ENCODE assay signal across 8 mouse cellular contexts in the genomic region with DNA sequence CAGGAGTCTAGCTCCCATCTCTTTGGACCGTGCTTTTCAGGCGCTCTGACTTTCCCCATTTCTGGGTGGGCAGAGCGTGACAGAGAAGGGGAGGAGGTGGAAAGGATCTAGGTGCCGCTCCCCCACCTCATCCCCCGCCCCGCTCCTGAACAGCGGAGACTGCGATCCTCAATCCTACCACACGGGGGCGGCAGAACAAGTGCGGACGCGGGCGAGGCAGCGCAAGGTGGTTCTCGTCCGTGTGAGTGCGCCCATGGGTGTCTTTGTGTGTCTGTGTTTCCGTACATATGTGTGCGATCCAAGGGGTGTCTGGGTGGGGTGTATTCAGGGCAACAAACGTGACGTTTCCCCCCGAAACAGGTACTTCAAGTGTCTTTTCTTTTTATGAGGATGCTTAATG. TPM values are rescaled to one million over a fixed set of nuclear protein-coding genes. Genes with fewer than 3 reads are reported as not detected.
DNase-seq lines count a peak whose midpoint lies in the region; ATAC-seq and TF ChIP-seq lines count a peak whose summit lies in the region.

No protein-coding gene starts in this region.

- H3K27ac ChIP-seq in MEL (ENCODE audit: control insufficient read depth, low read depth, low read length) = no peak overlapping the region
- no peak overlapping the region for H3K27ac ChIP-seq in forebrain, embryonic 11.5 days (ENCODE audit: low read depth, low read length)

- H3K9me3 ChIP-seq in MEL (replicated peaks; ENCODE audit: insufficient read depth, low read length) = no peaks in the 10 kb centered on the region
- H3K9me3 ChIP-seq in forebrain, embryonic 11.5 days (ENCODE audit: control insufficient read depth, low read length) = no peaks in the 10 kb centered on the region

- peak; percentile 70 for TF ChIP-seq RAD21 in MEL (IDR thresholded peaks at IDR 0.05; ENCODE audit: low read depth, low read length)

- H3K27me3 ChIP-seq in MEL (ENCODE audit: control insufficient read depth in 1 of 2, insufficient read depth in 2 of 2, low read length in 2 of 2) = peaks cover 0 to 3% of the 10 kb centered on the region in 2 experiments; a peak in 3 of 4 replicates
- peaks cover 42% of the 10 kb centered on the region for H3K27me3 ChIP-seq in forebrain, embryonic 11.5 days (ENCODE audit: control insufficient read depth, insufficient read depth, low read length)

- WGBS in forebrain, embryonic 11.5 days = 0% methylated on average over 23 of the region's 23 CpGs

- peak; percentile 81 to 97 (median 90) for TF ChIP-seq CTCF in MEL (IDR thresholded peaks at IDR 0.05 in 2 of 3, conservative IDR thresholded peaks at IDR 0.05 in 1 of 3; ENCODE audit: control insufficient read depth in 1 of 3, insufficient read depth in 1 of 3, low read depth in 2 of 3, low read length in 3 of 3, poor library complexity in 1 of 3, severe bottlenecking in 1 of 3)

- intact Hi-C loops in heart, postnatal 25 days (cut with DNase I) = no loop called here

- 0 out of 2 replicates have a peak, but pooled peaks have one; percentile 28 for ATAC-seq in forebrain, embryonic 11.5 days (replicated peaks; ENCODE audit: low FRiP score)

- TF ChIP-seq EP300 in MEL (IDR thresholded peaks at IDR 0.05; ENCODE audit: low read depth in 1 of 2, low read length in 2 of 2) = no peak

- H3K4me1 ChIP-seq in MEL (ENCODE audit: control insufficient read depth in 1 of 2, insufficient read depth in 2 of 2, low read length in 2 of 2) = peaks cover 0 to 8% of the 10 kb centered on the region in 2 experiments; a peak in 2 of 4 replicates
- H3K4me1 ChIP-seq in forebrain, embryonic 11.5 days (replicated peaks; ENCODE audit: control insufficient read depth, insufficient read depth, low read length) = 0 out of 2 replicates have a peak, but pooled peaks cover 4% of the 10 kb centered on the region

- H3K9ac ChIP-seq in MEL (ENCODE audit: control insufficient read depth, low read depth, low read length, poor library complexity, severe bottlenecking) = peak overlapping the region; percentile 57
- no peak overlapping the region for H3K9ac ChIP-seq in forebrain, embryonic 11.5 days (ENCODE audit: low read length)

- no peaks in the 10 kb centered on the region for H3K79me2 ChIP-seq in MEL (ENCODE audit: control insufficient read depth, insufficient read depth, low read length, poor library complexity)

- peak overlapping the region; percentile 50 to 54 for H3K4me3 ChIP-seq in MEL (ENCODE audit: control insufficient read depth in 1 of 2, insufficient read depth in 1 of 2, low read depth in 2 of 2, low read length in 2 of 2)
- no peak overlapping the region for H3K4me3 ChIP-seq in forebrain, embryonic 11.5 days (ENCODE audit: low read depth, low read length)

- peak; percentile 84 for DNase-seq in MEL (ENCODE audit: low read depth, low spot score)
- DNase-seq in c-Kit-positive CD71-negative TER-119-negative erythroid progenitor cells, embryonic 14.5 days (ENCODE audit: low read depth) = peak; percentile 72
- DNase-seq in forebrain, embryonic 11.5 days (ENCODE audit: low spot score) = peak; percentile 90
- DNase-seq in heart, postnatal 25 days (ENCODE audit: low spot score) = peak; percentile 36
- peak; percentile 67 to 76 for DNase-seq in layer of hippocampus, adult 18-20 months (ENCODE audit: low spot score in 2 of 2)
- peak; percentile 72 for DNase-seq in lung, postnatal 25 days (ENCODE audit: low spot score)
- peak; percentile 85 for DNase-seq in retina, embryonic 14.5 days (ENCODE audit: low spot score)
- DNase-seq in urinary bladder, postnatal 14 days (ENCODE audit: low spot score) = peak; percentile 78

- H3K4me2 ChIP-seq in forebrain, embryonic 11.5 days (ENCODE audit: low read depth, low read length, severe bottlenecking) = peak overlapping the region; percentile 35; the same call in 1 of the 2 replicates

- peaks cover 0 to 4% of the 10 kb centered on the region in 2 experiments; a peak in 2 of 4 replicates for H3K36me3 ChIP-seq in MEL (ENCODE audit: control insufficient read depth in 1 of 2, insufficient read depth in 2 of 2, low read length in 2 of 2)
- H3K36me3 ChIP-seq in forebrain, embryonic 11.5 days (ENCODE audit: control insufficient read depth, insufficient read depth, low read length) = no peaks in the 10 kb centered on the region

- TF ChIP-seq POLR2A in MEL (IDR thresholded peaks at IDR 0.05; ENCODE audit: control insufficient read depth in 1 of 2, insufficient read depth in 1 of 2, low read depth in 1 of 2, low read length in 2 of 2, poor library complexity in 1 of 2) = no peak

TF ChIP-seq in MEL, 35 proteins besides CTCF, POLR2A, EP300 and RAD21:
- TF ChIP-seq MEF2A (IDR thresholded peaks at IDR 0.05; ENCODE audit: extremely low read depth, insufficient replicate concordance, low read depth, low read length, poor library complexity, severe bottlenecking) (no peak), ZC3H11A (IDR thresholded peaks at IDR 0.05; ENCODE audit: low read depth, low read length) (peak; percentile 65), SIN3A (IDR thresholded peaks at IDR 0.05; ENCODE audit: low read length) (peak; percentile 26; the same call in 1 of the 2 replicates), MAFK (IDR thresholded peaks at IDR 0.05; ENCODE audit: borderline replicate concordance, low read depth, low read length) (no peak), GATA1 (IDR thresholded peaks at IDR 0.05; ENCODE audit: low read depth, low read length) (no peak), NRF1 (IDR thresholded peaks at IDR 0.05; ENCODE audit: insufficient read depth, low read depth, low read length, poor library complexity, severe bottlenecking) (0 out of 2 replicates have a peak, but pooled peaks have one; percentile 13), KAT2A (conservative IDR thresholded peaks at IDR 0.05; ENCODE audit: low read depth, low read length) (no peak), MAX (IDR thresholded peaks at IDR 0.05; ENCODE audit: low read length) (no peak), BHLHE40 (IDR thresholded peaks at IDR 0.05; ENCODE audit: borderline replicate concordance, low read depth, low read length) (0 out of 2 replicates have a peak, but pooled peaks have one; percentile 27), MXI1 (IDR thresholded peaks at IDR 0.05; ENCODE audit: low read depth, low read length) (no peak), MAZ (IDR thresholded peaks at IDR 0.05; ENCODE audit: low read depth, low read length) (peak; percentile 93), HCFC1 (IDR thresholded peaks at IDR 0.05; ENCODE audit: low read depth, low read length) (no peak), USF1 (IDR thresholded peaks at IDR 0.05; ENCODE audit: low read depth, low read length) (no peak), SMC3 (IDR thresholded peaks at IDR 0.05; ENCODE audit: low read depth, low read length) (peak; percentile 90)

RNA-seq across cellular contexts. Expression of gene Vgf, which starts 1.1 kb away (rescaled TPM):
- total RNA-seq in MEL (2012; rRNA removed) = 0.42 and 0.52 TPM in 2 replicates
- 1 to 10 TPM in 1 of 2 experiments, not detected in 1; 1.4 TPM for polyA plus RNA-seq in MEL (2012; ENCODE audit: insufficient read depth in 1 of 2, insufficient read length in 2 of 2, low read depth in 1 of 2, low replicate concordance in 2 of 2, missing spikeins in 1 of 2)
- 0.32 TPM in 1 of 2 replicates, not detected in the other for polyA plus RNA-seq in forebrain, embryonic 11.5 days (2014; fragmentation: Nextera tagmentation; extraction: Ambion mirVana)
- total RNA-seq in heart, postnatal 25 days (2021) = not detected
- total RNA-seq in layer of hippocampus, adult 18-20 months (2021) = 100 to 1,000 TPM; 228 to 230 TPM

RNA-seq across cellular contexts. Expression of gene Ap1s1, which starts 20.8 kb away (rescaled TPM):
- total RNA-seq in MEL (2012; rRNA removed) = 137 and 154 TPM in 2 replicates
- 100 to 1,000 TPM; 211 to 218 TPM for polyA plus RNA-seq in MEL (2012; ENCODE audit: insufficient read depth in 1 of 2, insufficient read length in 2 of 2, low read depth in 1 of 2, low replicate concordance in 2 of 2, missing spikeins in 1 of 2)
- polyA plus RNA-seq in forebrain, embryonic 11.5 days (2014; fragmentation: Nextera tagmentation; extraction: Ambion mirVana) = 187 and 207 TPM in 2 replicates
- total RNA-seq in heart, postnatal 25 days (2021) = 10 to 100 TPM; 34.4 to 43.0 TPM
- 100 to 1,000 TPM; 316 to 355 TPM for total RNA-seq in layer of hippocampus, adult 18-20 months (2021)

RNA-seq across cellular contexts. Expression of gene Znhit1, which starts 37.3 kb away (rescaled TPM):
- total RNA-seq in MEL (2012; rRNA removed) = 51.8 and 56.6 TPM in 2 replicates
- 100 to 1,000 TPM in 1 of 2 experiments, not detected in 1; 123 TPM for polyA plus RNA-seq in MEL (2012; ENCODE audit: insufficient read depth in 1 of 2, insufficient read length in 2 of 2, low read depth in 1 of 2, low replicate concordance in 2 of 2, missing spikeins in 1 of 2)
- polyA plus RNA-seq in forebrain, embryonic 11.5 days (2014; fragmentation: Nextera tagmentation; extraction: Ambion mirVana) = 93.4 and 99.5 TPM in 2 replicates
- total RNA-seq in heart, postnatal 25 days (2021) = 10 to 100 TPM; 57.2 to 67.0 TPM
- 10 to 100 TPM; 82.8 to 96.2 TPM for total RNA-seq in layer of hippocampus, adult 18-20 months (2021)

RNA-seq across cellular contexts. Expression of gene Plod3, which starts 38.3 kb away (rescaled TPM):
- total RNA-seq in MEL (2012; rRNA removed) = 47.3 and 56.0 TPM in 2 replicates
- polyA plus RNA-seq in MEL (2012; ENCODE audit: insufficient read depth in 1 of 2, insufficient read length in 2 of 2, low read depth in 1 of 2, low replicate concordance in 2 of 2, missing spikeins in 1 of 2) = 10 to 100 TPM in 1 of 2 experiments, not detected in 1; 62.8 TPM
- polyA plus RNA-seq in forebrain, embryonic 11.5 days (2014; fragmentation: Nextera tagmentation; extraction: Ambion mirVana) = 29.1 and 30.7 TPM in 2 replicates
- 10 to 100 TPM; 37.5 to 40.4 TPM for total RNA-seq in heart, postnatal 25 days (2021)
- total RNA-seq in layer of hippocampus, adult 18-20 months (2021) = 10 to 100 TPM; 38.5 to 43.1 TPM

RNA-seq across cellular contexts. Expression of gene Serpine1, which starts 46.9 kb away (rescaled TPM):
- total RNA-seq in MEL (2012; rRNA removed) = 0.04 and 0.13 TPM in 2 replicates
- polyA plus RNA-seq in MEL (2012; ENCODE audit: insufficient read depth in 1 of 2, insufficient read length in 2 of 2, low read depth in 1 of 2, low replicate concordance in 2 of 2, missing spikeins in 1 of 2) = under 1 TPM in 1 of 2 experiments, not detected in 1; 0.11 TPM
- polyA plus RNA-seq in forebrain, embryonic 11.5 days (2014; fragmentation: Nextera tagmentation; extraction: Ambion mirVana) = 0.20 TPM in 1 of 2 replicates, not detected in the other
- 10 to 100 TPM; 18.3 to 27.6 TPM for total RNA-seq in heart, postnatal 25 days (2021)
- under 1 TPM; 0.40 to 0.94 TPM for total RNA-seq in layer of hippocampus, adult 18-20 months (2021)

Comparison
In these comparisons a context has a peak if more than half of its experiments do, and no peak if none do; other contexts are left out.
1. DNase-seq: peak in every context shown above with its lines; median percentile 90 in forebrain, embryonic 11.5 days; 85 in retina, embryonic 14.5 days; 84 in MEL; 78 in urinary bladder, postnatal 14 days; 72 in c-Kit-positive CD71-negative TER-119-negative erythroid progenitor cells, embryonic 14.5 days; 72 in lung, postnatal 25 days; 72 in layer of hippocampus, adult 18-20 months; 36 in heart, postnatal 25 days.
2. RNA of gene Vgf, which starts 1.1 kb away (total RNA-seq): 228 to 230 TPM in layer of hippocampus, adult 18-20 months; 0.42 to 0.52 TPM in MEL and not detected in heart, postnatal 25 days; every median in the first group is over 100 times any median in the second.